Mouse (Mus musculus) E14TG2a.4 (cell line): Measurements from ENCODE around the gene Tedc1.

Experiments used
- CTCF ChIP-seq: conservative IDR thresholded peaks from 2 replicates; pipeline ENCODE4 v1.5.1; 2014; ENCODE audit warnings: low read length
- NANOG ChIP-seq: IDR thresholded peaks from 2 replicates; pipeline ENCODE4 v1.6.1; 2014; ENCODE audit warnings: borderline replicate concordance, low read length, mixed read lengths
- POU5F1 ChIP-seq: IDR thresholded peaks from 2 replicates; pipeline ENCODE4 v1.6.1; 2014; ENCODE audit warnings: low read length, borderline replicate concordance

DNA sequence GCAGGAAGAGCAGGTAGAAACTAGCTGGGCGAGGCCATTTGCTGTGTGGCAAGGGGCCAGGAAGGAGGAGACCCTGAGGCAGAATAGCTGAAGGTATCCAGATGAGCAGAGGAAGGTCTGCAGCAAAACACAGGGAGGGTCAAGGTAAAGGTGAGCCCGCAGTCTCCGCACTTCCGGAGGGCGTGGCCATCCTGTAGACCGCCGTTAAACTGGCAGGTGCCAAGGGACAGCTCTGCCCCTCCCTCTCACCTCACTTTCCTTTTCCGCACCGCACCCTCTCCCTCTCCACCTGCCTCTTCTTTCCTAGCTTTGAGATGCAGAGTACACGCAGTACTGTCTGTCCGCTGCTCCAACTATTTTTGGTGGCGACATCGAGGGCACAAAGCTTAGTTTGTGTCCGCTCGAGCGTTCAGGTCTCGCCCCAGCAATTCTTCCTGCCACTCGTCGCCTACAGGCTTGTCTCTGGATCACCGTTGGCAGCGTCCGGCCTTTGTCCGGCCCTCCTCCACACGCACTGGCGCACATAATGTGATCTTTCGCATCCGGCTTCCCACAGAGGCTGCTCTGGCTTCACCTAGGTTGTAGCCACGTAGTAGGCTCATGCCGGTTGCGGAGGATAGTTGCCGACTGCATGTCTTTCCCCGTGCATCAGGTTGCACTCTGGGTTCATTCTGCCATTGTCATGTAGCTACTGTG is 997 bp upstream of the Tedc1 start:
- no peak for TF ChIP-seq CTCF
- no peak for TF ChIP-seq POU5F1
- TF ChIP-seq NANOG, result 0 out of 2 replicates have a peak, but pooled peaks have one; percentile 22
